Mouse (Mus musculus) megakaryocyte, adult 5-6 weeks (primary cell): ENCODE measurements around the gene Cntrob. TPM values are rescaled to one million over a fixed set of nuclear protein-coding genes. Genes with fewer than 3 reads are reported as not detected.
A peak's percentile ranks its signal among the peaks of the same experiment; 100 is the strongest.
"Not testable (repeated sequence)": the region's sequence is repeated elsewhere in the genome, so short reads cannot be mapped to it uniquely, and the experiment has no call there.

Source experiments
- ATAC-seq: 2 replicates; pipeline ENCODE4 v1.8.0; 2016; ENCODE audit warnings: mild to moderate bottlenecking, inconsistent platforms; ENCODE audit not compliant: poor library complexity, severe bottlenecking
- total RNA-seq, 2 experiments: library from RNA; stranded (forward) in 1 of 2; stranded (reverse) in 1 of 2; fragments of 153-499, 151-499 nt in 1 of 2; fragments of 221-1000, 200-1000 nt in 1 of 2; gene quantifications; 2 replicates each; pipeline versions ENCODE4 v1.2.3 to v1.2.4; 2015 to 2017

Gene Cntrob
- total RNA-seq, 2 experiments from 2014 or later: 10.4 to 15.2 TPM

DNA sequence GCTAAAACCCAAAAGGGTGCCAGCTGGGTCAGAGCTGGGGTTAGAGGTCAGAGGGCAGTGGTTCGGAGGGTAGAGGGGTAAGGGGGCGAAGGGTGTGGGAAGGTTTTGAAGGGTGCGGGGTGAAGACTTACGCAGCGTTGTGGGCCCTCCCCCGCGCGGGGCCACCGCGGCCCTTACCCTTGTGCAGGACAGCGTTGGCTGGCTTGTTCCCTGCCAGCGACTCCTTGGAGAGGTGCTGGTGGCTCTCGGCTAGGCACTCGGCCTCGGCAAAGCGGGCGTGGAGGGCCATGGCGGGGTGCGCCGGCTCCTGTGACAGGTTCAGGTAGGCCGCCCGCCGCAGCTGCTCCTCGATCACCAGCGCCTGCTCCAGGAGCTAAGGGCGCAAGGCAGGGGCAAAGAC lies 22.9 kb upstream of the Cntrob start:
- ATAC-seq: no peak

DNA sequence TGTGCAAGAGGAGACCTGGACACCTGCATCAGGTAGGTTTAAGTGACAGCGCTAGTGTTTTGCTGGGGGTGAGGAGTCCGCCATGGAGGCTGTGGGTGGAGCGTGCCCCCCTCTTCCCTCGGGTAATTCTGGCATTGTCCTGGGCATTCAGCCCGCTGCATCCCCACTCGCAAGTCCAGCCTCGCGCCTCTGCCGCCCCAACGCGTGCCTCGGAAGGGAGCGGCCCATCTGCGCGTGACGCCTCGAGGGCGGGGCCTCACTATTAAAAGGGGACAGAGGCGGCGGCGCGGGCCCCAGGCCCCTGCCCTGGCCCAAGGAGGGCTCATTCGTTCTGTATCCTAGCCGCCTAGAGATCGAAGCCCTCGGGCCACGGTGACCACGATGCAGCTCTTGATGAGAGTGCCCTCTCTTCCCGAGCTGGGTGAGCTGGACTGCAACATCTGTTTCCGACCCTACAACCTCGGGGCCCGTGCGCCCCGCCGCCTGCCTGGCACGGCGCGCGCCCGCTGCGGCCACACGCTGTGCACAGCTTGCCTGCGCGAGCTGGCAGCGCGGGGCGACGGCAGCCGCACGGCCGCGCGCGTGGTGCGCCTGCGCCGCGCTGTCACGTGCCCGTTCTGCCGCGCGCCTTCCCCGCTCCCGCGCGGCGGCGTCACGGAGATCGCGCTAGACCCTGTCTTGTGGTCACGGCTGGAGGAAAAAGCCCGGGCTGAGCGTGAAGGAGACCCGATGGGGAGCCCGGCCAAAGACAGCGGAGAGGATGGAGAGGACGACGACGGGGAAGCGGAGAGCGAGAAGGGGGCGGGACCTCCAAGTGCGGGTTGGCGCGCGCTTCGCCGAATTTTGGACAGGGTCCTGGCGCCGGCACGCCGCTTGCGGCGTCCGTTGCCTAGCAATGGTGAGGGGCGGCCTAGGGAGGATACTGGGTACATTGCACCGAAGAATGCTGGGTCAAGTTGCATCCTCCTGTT lies 16.9 kb upstream of the Cntrob start, which contains the start of gene Rnf227:
Rnf227 (plus strand) TSS at position 301 of the 971 bp plus-strand sequence.
- ATAC-seq: peak; percentile 77

DNA sequence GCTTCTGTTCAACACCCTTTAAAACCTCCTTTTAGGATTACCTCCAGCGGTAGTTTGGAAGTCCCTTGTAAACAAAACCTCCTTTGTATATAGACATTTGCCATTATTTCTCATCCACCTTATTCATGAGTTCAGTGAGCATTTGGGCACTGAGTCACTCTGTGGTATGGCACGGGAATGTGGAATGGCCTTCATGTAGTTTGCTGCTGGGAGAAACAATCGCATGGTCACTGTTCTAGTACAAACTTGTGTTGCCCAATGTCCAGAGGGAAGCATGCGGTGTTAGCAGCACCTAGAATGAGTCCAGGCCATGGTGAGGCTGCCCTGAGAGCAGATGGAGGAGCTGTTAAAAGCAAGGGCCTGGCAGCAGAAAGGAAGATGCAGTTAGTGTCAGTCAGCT lies 11.2 kb upstream of the Cntrob start:
- ATAC-seq: no peak

DNA sequence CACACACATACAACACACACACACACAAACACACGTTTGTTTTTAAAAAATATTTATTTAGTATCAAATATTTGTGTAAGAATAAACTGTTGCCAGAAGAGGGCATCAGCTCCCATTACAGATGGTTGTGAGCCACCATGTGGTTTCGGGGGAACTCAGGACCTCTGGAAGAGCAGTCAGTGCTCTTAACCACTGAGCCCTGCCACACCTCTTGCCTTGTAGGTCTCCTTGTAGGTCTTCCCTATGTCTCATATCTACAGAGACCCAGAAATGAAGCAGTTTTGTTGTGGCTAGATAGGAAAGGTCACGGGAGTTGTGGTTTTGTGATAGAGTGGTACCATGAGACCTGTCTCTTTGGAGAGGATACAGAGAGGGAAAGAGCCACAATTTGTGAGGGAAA lies 10.3 kb upstream of the Cntrob start:
- no peak for ATAC-seq

DNA sequence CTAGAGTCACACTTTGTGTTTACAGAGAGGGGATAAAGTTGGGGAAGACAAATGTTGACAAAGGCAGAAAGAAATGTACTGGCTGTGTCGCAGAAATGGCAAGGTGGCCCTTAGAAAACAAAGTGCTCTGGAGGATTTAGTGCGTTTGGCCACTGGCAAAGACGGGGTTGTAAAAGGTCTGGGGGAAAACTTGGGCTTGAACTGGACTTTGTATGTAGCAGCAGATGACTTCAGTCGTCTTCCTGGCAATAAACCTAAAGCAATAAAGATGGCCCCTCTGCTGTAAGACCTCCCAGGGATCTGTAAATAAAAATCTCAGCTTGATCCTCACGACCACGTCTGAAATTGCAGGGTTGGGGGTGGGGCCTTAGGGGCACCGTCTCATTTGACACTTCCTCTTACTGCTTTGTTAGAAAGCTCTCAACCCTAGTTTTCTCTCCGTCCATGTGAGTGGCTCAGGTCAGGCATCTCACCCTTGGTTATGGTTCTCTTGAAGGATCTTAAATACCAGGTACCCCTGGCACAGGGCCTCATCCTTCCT lies 9.2 kb upstream of the Cntrob start:
- no peak for ATAC-seq

DNA sequence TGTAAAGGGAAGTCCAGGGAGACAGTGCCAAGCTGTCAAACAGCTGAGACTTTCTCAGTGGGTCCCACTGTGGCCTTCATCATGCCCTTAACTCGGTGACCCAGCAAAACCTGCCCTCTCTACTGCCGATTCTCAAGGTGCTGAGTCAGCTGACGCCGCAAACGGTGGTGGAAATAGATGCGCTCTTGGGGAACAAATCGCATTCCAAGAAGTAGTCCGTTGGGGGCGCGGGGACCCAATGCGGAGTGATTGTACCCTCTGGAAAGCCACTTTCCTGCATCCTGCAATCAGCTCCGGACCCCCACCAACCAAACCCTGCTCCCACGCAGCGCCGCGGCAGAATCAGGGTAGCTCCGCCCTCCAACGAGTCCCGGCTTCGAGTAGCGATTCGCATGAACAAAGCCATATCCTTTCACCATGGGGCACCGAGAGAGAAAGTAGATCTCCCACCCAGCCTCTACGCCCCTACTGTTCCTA lies 8.4 kb upstream of the Cntrob start:
- ATAC-seq: peak; percentile 47; the same call in 1 of the 2 replicates

DNA sequence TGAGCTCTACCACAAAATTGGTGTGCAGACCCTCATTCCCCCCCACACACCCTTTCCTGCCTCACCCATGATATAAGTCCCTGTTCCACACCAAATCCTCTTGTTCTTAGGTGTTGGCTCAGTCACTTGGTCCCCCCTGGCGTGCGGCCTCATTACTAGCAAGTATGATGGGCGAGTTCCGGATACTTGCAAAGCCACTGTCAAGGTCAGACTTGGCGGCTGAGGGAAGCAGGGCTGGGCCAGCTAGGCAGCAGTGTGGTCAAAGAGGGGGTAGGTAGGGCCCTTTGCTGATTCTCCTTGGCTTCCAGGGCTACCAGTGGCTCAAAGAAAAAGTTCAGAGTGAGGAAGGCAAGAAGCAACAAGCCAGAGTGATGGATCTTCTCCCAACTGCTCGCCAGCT lies 7.6 kb upstream of the Cntrob start:
- ATAC-seq: no peak

DNA sequence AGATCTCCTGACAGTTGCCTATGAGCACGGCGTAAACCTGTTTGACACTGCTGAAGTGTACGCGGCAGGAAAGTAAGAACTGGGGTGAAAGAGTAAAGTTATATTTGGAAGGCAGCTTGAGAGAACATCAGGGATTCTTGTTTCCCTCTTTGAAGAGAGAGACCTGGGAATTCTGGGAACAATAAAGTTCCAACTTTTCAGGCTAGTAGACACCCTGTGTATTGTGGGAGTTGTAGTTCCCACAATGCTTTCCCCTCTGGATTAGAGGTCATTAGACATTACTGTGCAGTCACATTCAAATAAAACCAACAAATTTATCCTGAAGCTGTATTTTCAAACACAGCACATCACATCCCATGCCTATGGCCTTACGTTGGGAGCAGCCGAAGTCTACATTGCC lies 4.9 kb upstream of the Cntrob start:
- no peak for ATAC-seq

DNA sequence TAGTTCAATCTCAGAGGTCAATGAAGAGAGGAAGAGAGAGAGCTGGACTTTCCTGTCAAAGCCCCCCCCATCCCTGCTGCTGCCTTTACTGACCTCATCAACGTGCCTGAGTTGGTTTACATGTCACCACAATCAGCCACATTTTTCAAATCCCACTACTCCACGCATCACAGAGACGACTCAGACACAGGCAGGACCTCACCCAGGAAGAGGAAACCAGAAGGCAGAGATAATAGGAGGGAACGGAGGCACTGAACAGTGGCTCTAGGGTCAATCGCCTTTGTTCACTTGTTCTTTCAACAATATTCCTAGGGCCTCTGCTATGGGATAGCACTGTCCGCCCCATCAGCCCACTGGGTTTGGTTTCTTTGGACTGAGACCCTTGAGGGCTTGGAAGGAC lies 4.1 kb upstream of the Cntrob start:
- ATAC-seq: no peak

DNA sequence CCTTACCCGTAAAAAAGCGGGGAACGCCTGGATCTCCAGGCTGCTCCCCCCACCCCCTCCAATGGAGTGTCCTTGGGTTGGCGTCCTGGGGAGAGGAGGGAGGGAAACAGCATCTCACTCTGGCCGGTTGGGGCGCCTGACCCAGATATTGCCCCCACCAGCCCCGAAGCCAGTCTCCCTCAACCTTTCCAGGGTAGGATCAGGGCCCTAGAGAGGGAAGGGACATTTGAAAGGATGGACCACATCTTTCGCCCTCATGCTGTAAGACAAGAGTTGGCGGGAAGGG lies 3.5 kb upstream of the Cntrob start:
- no peak for ATAC-seq

DNA sequence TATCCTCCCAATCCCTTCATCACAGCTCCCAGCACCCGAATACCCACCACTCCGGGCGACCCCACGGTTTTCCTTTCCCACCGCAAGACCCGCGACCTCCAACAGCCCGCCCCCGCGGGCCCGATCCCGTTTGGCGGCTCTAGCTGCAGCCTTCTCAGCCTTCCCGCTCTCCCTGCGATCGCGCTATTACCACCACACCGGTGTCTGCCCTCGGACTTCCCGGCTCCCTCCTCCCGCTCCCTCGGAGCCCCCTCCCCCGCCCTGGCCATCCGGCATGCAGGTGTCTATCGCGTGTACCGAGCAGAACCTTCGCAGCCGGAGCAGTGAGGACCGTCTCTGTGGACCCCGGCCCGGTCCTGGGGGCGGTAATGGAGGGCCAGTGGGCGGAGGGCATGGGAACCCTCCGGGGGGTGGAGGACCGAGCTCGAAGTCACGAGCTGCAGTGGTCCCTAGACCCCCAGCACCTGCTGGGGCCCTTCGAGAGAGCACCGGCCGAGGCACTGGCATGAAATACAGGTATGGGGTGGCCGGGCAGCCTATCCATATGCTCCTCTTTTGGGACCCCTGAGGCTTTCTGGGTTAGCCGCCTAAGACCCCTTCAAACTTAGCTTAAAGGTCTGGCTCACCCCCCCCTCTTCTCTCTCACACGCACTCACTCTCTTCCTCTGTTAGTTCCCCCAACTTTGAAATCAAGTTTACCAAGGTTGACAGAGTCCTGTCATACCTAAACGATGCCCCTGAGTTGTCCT lies 3.0 kb upstream of the Cntrob start:
- ATAC-seq: no peak

DNA sequence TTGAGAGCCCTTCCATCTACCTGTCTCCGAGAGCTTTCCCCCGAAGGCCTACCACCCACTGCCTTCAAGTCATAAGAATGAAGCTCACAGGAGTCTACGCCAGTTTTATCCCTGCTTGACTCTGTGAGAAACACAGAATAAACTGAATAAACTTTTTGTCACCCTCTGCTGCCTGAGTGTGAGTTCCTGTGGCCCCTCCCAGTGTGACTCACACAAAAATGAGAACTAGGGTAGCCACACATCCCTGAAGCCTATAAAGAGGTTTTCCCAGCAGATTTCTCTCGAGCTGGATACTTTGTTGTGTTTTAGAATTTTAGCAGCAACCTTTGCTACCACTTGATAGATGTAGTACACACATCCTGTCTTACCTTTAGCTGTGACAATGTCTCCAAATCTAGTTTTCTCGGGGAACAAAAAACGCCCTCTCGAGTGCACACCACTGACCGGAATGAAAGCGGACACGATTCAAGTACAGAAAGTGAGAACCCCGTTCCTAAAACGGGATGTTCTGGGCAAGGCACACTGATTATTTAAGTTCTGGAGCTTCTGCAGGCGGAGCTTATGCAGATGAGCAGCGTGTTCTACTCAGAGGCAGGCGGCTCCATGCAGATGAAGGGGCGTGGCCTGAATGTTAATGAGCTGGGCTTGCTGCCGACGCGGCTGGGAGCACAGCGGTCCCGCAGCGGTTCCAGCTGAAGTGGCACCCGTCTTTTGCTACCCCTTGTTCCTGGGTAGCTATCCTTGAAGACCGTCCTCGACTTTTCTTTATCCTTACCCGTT lies 2.2 kb upstream of the Cntrob start, which contains the start of gene Kcnab3:
Kcnab3 (plus strand) TSS at position 631 of the 780 bp plus-strand sequence.
- ATAC-seq: peak; percentile 76

DNA sequence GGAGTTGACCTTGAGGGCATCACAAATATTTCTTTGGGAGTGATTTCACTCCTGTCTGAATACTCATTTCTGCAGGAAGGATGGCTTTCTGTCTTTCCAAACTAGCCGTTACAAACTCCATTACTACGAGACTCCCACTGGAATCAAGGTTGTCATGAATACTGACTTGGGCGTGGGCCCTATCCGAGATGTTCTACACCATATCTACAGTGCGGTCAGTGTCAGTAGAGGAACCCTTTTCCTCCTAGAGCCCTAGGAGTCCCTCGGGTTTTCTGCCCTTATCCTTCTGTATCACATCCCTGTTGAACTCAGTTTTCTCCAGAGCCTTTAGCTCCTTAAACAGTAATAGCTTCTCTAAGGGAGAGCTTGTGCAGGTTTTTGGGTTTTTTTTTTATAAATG lies 1.2 kb upstream of the Cntrob start:
- no peak for ATAC-seq

DNA sequence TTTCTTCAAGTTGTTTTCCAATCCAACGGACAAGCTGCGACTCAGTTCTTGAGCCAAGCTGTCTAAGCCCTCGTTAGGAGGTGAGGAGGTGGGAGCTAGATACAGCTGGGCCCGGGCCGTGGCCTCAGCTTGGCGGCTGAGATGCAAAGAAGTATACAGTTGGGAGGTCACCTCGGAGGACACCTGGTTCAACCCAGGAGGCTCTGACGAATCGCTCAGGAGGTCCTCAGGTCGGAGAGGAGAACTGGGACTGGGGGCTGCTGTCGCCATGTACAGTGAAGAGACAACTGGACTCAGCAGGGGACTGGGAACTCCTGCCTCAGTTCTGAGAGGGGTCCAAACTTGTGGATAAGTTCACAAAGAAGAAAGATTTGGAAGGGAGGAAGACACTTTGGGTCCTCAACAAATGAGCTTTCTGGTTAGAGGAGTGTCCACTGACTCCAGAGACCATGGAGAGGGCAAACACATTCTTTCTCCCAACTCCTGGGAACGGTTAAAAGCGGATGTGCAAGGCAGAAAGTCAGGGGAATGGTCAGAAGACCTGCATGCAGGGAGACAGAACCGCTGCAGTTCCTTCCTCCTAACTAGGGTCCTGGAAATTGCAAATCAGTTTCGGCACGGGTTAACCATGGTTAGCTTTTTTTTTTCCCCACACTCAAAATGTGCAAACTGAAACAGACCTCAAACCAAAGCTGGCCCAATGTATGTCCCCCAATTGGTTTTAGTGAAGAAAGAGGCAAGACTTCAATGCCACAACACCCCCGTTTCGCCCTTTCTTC lies 693 bp downstream of the Cntrob start:
- ATAC-seq: no peak

DNA sequence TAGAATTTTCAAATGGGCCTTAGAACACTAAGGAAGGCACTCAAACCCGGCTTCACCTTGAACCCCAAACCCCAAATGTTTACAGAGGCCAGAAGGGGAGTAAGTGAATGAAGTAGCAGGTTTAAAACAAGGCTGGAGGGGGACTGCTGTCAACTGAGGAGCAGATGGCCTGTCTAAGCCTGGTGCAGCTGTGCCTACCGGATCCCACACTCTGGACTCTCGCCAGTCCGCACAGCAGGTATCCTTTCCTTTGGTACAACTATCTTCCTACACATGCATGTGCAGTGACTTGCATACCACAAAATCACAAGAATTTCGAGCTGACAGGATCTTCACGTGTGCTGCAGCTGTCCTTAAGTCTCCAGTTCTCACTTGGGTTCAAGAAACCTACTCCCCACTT lies 1.6 kb downstream of the Cntrob start:
- ATAC-seq: no peak

DNA sequence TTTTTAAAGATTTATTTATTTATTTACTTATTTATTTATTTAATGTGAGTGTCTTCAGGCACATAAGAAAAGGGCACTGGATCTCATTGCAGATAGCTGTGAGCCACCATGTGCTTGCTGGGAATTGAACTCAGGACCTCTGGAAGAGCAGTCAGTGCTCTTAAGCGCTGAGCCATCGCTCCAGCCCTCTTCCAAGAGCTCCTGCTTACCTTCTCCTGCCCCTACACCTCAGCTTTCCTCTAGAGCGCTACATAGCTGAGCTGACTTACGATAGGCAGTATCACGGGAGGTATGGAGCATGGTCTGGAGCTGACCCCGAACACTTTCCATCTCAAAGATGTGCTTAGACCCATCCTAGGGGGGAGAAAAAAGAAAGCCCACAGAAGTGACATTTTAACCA lies 2.0 kb downstream of the Cntrob start:
- ATAC-seq: no peak

DNA sequence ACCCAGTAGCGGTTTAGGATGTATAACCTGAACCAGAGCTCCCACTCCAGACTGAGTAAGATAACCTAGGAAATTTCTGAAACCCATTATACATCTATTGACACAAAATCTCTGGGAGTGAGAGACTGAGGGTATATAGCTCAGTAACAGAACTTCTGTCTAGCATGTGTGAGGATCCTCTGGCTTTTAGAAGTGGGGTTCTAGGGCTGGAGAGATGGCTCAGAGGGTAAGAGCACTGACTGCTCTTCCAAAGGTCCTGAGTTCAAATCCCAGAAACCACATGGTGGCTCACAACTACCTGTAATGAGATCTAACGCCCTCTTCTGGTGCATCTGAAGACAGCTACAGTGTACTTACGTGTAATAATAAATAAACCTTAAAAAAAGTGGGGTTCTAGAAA lies 5.6 kb downstream of the Cntrob start:
- not testable (repeated sequence) for ATAC-seq

DNA sequence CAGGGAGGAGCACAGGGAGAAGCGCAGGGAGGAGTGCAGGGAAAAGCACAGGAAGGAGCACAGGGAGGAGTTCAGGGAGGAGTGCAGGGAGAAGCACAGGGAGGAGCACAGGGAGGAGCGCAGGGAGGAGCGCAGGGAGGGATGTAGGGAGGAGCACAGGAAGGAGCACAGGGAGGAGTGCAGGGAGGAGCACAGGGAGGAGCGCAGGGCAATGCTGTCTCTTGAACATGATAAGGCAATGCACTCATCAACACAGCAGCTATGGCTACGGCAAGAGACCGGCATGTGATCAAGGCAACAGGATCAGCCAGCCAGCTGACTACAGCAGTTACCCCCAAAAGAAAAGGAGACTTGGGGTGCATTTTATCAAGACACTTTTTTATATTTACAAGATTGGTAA lies 7.2 kb downstream of the Cntrob start:
- ATAC-seq: no peak

DNA sequence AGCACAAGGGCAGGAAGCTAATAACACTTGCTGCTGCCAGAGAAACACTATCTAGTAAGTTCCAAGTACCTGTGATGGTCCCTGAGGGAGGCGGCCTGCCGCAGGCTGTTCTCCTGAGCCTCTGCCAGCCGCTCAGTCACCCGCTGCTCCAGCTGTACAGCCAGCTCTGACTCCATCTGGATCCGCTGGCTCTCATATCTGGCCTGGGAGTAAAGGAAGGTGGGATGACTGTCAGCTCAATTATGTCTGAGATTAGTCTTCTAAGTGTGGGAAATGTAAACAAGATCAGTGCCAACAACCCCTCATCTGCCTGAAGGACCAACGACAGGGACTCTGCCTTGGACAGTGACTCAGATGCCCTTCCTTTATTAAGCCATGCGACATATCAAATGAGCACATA lies 12.3 kb downstream of the Cntrob start:
- no peak for ATAC-seq

DNA sequence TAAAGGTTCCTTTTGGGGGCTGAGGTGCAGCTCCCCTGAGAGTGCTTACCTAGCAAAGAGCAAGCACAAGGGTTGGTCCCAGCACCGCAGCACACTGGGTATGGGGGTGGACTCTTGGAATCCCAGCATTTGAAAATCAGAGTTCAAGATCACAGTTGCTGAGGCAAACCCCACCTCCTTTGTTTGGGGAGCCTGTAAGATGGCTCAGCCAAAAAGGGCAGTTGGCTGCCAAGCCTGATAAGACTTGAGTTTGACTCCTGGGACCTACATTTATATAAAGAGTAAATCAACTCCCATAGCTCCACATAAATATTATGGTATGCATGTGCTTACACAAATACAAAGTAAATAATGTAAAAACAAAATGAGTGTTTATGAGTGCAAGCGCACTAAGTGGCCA lies 17.5 kb downstream of the Cntrob start:
- no peak for ATAC-seq
